Mouse (Mus musculus): ENCODE results near the gene Synpo2. TPM values are rescaled to one million over a fixed set of nuclear protein-coding genes. Genes with fewer than 3 reads are reported as not detected.

Gene Synpo2
- 40.1 TPM for polyA plus RNA-seq (2015; fragmentation: Illumina TruSeq; extraction: RNeasy Lipid Tissue Mini Kit (QIAGEN cat#74804); ENCODE audit: insufficient read depth, low replicate concordance)

GRCm38 (mm10) chr3:123235921-123236320 is at the start of gene Synpo2:
Synpo2 (minus strand) TSS chr3:123236149.

GRCm38 (mm10) chr3:123266753-123267651 is 31.1 kb upstream of the Synpo2 start, which contains the start of gene Sec24d:
Sec24d (plus strand) TSS chr3:123267455.

GRCm38 (mm10) chr3:123034752-123035151 is 201.2 kb downstream of the Synpo2 start, which contains the start of gene Myoz2:
Myoz2 (minus strand) TSS chr3:123035015.

Other genes with a start within 250 kb of the Synpo2 start
- not detected for gene Myoz2, start 201.1 kb downstream of the Synpo2 start, polyA plus RNA-seq (2015; fragmentation: Illumina TruSeq; extraction: RNeasy Lipid Tissue Mini Kit (QIAGEN cat#74804); ENCODE audit: insufficient read depth, low replicate concordance)
- 33.4 TPM for gene Sec24d, start 31.3 kb upstream of the Synpo2 start, polyA plus RNA-seq (2015; fragmentation: Illumina TruSeq; extraction: RNeasy Lipid Tissue Mini Kit (QIAGEN cat#74804); ENCODE audit: insufficient read depth, low replicate concordance)
- gene Mettl14, start 150.0 kb upstream of the Synpo2 start, polyA plus RNA-seq (2015; fragmentation: Illumina TruSeq; extraction: RNeasy Lipid Tissue Mini Kit (QIAGEN cat#74804); ENCODE audit: insufficient read depth, low replicate concordance) = 26.9 TPM
- gene Prss12, start 210.8 kb upstream of the Synpo2 start, polyA plus RNA-seq (2015; fragmentation: Illumina TruSeq; extraction: RNeasy Lipid Tissue Mini Kit (QIAGEN cat#74804); ENCODE audit: insufficient read depth, low replicate concordance) = 3.9 TPM